Mouse (Mus musculus) CH12.LX (cell line): ENCODE results near the gene Gpsm1. TPM values are rescaled to one million over a fixed set of nuclear protein-coding genes. Genes with fewer than 3 reads are reported as not detected.

ENCODE experiments used
- DNase-seq: peaks from one replicate; pipeline ENCODE4 v3.0.0-alpha.2; 2013; ENCODE audit errors: extremely low read depth
- H3K27ac ChIP-seq: 2 replicates; pipeline ENCODE4 v1.5.1; 2012; ENCODE audit warnings: low read depth, mild to moderate bottlenecking, control low read depth, moderate library complexity; ENCODE audit not compliant: insufficient read depth
- H3K27me3 ChIP-seq: replicated peaks from 2 replicates; pipeline ENCODE3; 2012; ENCODE audit warnings: inconsistent platforms
- H3K36me3 ChIP-seq, 2 experiments: replicated peaks in 1 of 2; 2 replicates each; pipeline versions ENCODE3 to v1.6.1; 2012; ENCODE audit warnings: inconsistent platforms in 1 of 2, low read length in 1 of 2, mild to moderate bottlenecking in 1 of 2, mixed read lengths in 1 of 2, moderate library complexity in 1 of 2; ENCODE audit not compliant: control insufficient read depth in 1 of 2, insufficient read depth in 1 of 2
- H3K4me1 ChIP-seq, 2 experiments: 2 replicates each; pipeline ENCODE4 v1.6.1; 2012; ENCODE audit warnings: inconsistent platforms in 1 of 2, moderate library complexity in 1 of 2; ENCODE audit not compliant: insufficient read depth in 2 of 2, control insufficient read depth in 1 of 2
- H3K4me2 ChIP-seq: 2 replicates; pipeline ENCODE4 v1.6.1; 2012; ENCODE audit warnings: low read depth, mild to moderate bottlenecking, control low read depth; ENCODE audit not compliant: poor library complexity, insufficient read depth, severe bottlenecking
- H3K4me3 ChIP-seq, 3 experiments: fragments of 150-350 bp in 1 of 3; sonication (generic) in 1 of 3; replicated peaks in 1 of 3; 2 replicates each; pipeline versions ENCODE3 to v1.5.1; 2011 to 2012; ENCODE audit warnings: low read depth in 2 of 3, low read length in 2 of 3, mild to moderate bottlenecking in 2 of 3, moderate library complexity in 2 of 3, control low read depth in 1 of 3, improper control_type of control experiment in 1 of 3, inconsistent platforms in 1 of 3, mixed read lengths in 1 of 3; ENCODE audit not compliant: poor library complexity in 1 of 3
- H3K79me2 ChIP-seq: replicated peaks from 2 replicates; pipeline ENCODE4 v1.6.1; 2012; ENCODE audit warnings: mild to moderate bottlenecking, moderate library complexity; ENCODE audit not compliant: control insufficient read depth, poor library complexity, insufficient read depth, severe bottlenecking; ENCODE audit errors: extremely low read depth
- H3K9ac ChIP-seq: 2 replicates; pipeline ENCODE4 v1.6.1; 2012; ENCODE audit warnings: low read depth, mild to moderate bottlenecking, control low read depth, moderate library complexity; ENCODE audit not compliant: insufficient read depth
- H3K9me3 ChIP-seq: replicated peaks from 2 replicates; pipeline ENCODE3; 2012; ENCODE audit warnings: low read length, inconsistent platforms, mixed read lengths
- BHLHE40 ChIP-seq: IDR thresholded peaks from 2 replicates; pipeline ENCODE4 v1.6.1; 2011; ENCODE audit warnings: mild to moderate bottlenecking, low read depth, low read length, improper control_type of control experiment
- HCFC1 ChIP-seq: IDR thresholded peaks from 2 replicates; pipeline ENCODE4 v1.6.1; 2012; ENCODE audit warnings: low read depth, mild to moderate bottlenecking, inconsistent platforms, low read length, improper control_type of control experiment
- IRF4 ChIP-seq: IDR thresholded peaks from 2 replicates; pipeline ENCODE4 v1.6.1; 2014; ENCODE audit warnings: low read depth, mild to moderate bottlenecking, inconsistent platforms, low read length, improper control_type of control experiment
- JUN ChIP-seq: IDR thresholded peaks from 2 replicates; pipeline ENCODE4 v1.6.1; 2011; ENCODE audit warnings: low read depth, mild to moderate bottlenecking, low read length, improper control_type of control experiment, moderate library complexity; ENCODE audit not compliant: insufficient read depth
- JUND ChIP-seq: conservative IDR thresholded peaks from 2 replicates; pipeline ENCODE4 v1.6.1; 2011; ENCODE audit warnings: low read depth, low read length, improper control_type of control experiment
- MAFK ChIP-seq: IDR thresholded peaks from 2 replicates; pipeline ENCODE4 v1.6.1; 2011; ENCODE audit warnings: low read length, improper control_type of control experiment; ENCODE audit not compliant: insufficient replicate concordance
- MAX ChIP-seq: IDR thresholded peaks from 2 replicates; pipeline ENCODE4 v1.6.1; 2011; ENCODE audit warnings: low read length, improper control_type of control experiment
- MAZ ChIP-seq: IDR thresholded peaks from 2 replicates; pipeline ENCODE4 v1.6.1; 2012; ENCODE audit warnings: low read depth, mild to moderate bottlenecking, inconsistent platforms, low read length, improper control_type of control experiment, moderate library complexity
- MXI1 ChIP-seq: IDR thresholded peaks from 2 replicates; pipeline ENCODE4 v1.6.1; 2011; ENCODE audit warnings: mild to moderate bottlenecking, low read depth, low read length, improper control_type of control experiment
- MYC ChIP-seq: IDR thresholded peaks from 2 replicates; pipeline ENCODE4 v1.6.1; 2011; ENCODE audit warnings: low read depth, mild to moderate bottlenecking, improper control_type of control experiment, low read length
- NRF1 ChIP-seq: IDR thresholded peaks from 2 replicates; pipeline ENCODE4 v1.6.1; 2014; ENCODE audit warnings: low read depth, mild to moderate bottlenecking, inconsistent platforms, low read length, improper control_type of control experiment, moderate library complexity
- PAX5 ChIP-seq: IDR thresholded peaks from 2 replicates; pipeline ENCODE4 v1.6.1; 2012; ENCODE audit warnings: low read length, inconsistent platforms, mixed read lengths
- POLR2A ChIP-seq: IDR thresholded peaks from 2 replicates; pipeline ENCODE4 v1.6.1; 2011; ENCODE audit warnings: low read depth, mild to moderate bottlenecking, improper control_type of control experiment, low read length
- RAD21 ChIP-seq: IDR thresholded peaks from 2 replicates; pipeline ENCODE4 v1.6.1; 2011; ENCODE audit warnings: low read depth, mild to moderate bottlenecking, low read length, improper control_type of control experiment, moderate library complexity
- RCOR1 ChIP-seq: conservative IDR thresholded peaks from 2 replicates; pipeline ENCODE4 v1.6.1; 2012; ENCODE audit warnings: low read depth, mild to moderate bottlenecking, inconsistent platforms, low read length, improper control_type of control experiment
- SIN3A ChIP-seq: IDR thresholded peaks from 2 replicates; pipeline ENCODE4 v1.6.1; 2012; ENCODE audit warnings: low read length, improper control_type of control experiment, inconsistent platforms
- SMC3 ChIP-seq: IDR thresholded peaks from 2 replicates; pipeline ENCODE4 v1.6.1; 2011; ENCODE audit warnings: low read depth, low read length, improper control_type of control experiment
- TBP ChIP-seq: conservative IDR thresholded peaks from 2 replicates; pipeline ENCODE4 v1.6.1; 2011; ENCODE audit warnings: low read depth, low read length, improper control_type of control experiment
- TCF12 ChIP-seq: IDR thresholded peaks from 2 replicates; pipeline ENCODE4 v1.6.1; 2014; ENCODE audit warnings: low read depth, mild to moderate bottlenecking, inconsistent platforms, low read length, improper control_type of control experiment
- UBTF ChIP-seq: IDR thresholded peaks from 2 replicates; pipeline ENCODE4 v1.6.1; 2012; ENCODE audit warnings: low read depth, mild to moderate bottlenecking, inconsistent platforms, low read length, improper control_type of control experiment, moderate library complexity
- USF1 ChIP-seq: IDR thresholded peaks from 2 replicates; pipeline ENCODE4 v1.6.1; 2014; ENCODE audit warnings: low read depth, mild to moderate bottlenecking, inconsistent platforms, low read length, improper control_type of control experiment
- USF2 ChIP-seq: conservative IDR thresholded peaks from 2 replicates; pipeline ENCODE4 v1.6.1; 2011; ENCODE audit warnings: low read depth, low read length, improper control_type of control experiment
- ZKSCAN1 ChIP-seq: IDR thresholded peaks from 2 replicates; pipeline ENCODE4 v1.6.1; 2012; ENCODE audit warnings: low read depth, inconsistent platforms, low read length, improper control_type of control experiment, borderline replicate concordance
- dilution Hi-C: fragments of 300-500 bp; cut with MboI; formaldehyde crosslinking; loops from 2 replicates; pipeline ENCODE4 v1.14.3; 2020; ENCODE audit warnings: low sequenced_read_pairs; ENCODE audit not compliant: extremely low pct_unique_long_range_greater_than_20kb, extremely low pct_ligation_motif_present
- in situ Hi-C: fragments of 300-500 bp; cut with MboI; formaldehyde crosslinking; loops from 3 replicates; pipeline ENCODE4 v1.14.3; 2019; ENCODE audit warnings: low sequenced_read_pairs, low pct_ligation_motif_present, low pct_unique_long_range_greater_than_20kb, mixed read lengths
- polyA plus RNA-seq: library from polyadenylated mRNA; unstranded; fragments of >175 nt; gene quantifications from 2 replicates; pipeline ENCODE4 v1.2.1, GENCODE M21; 2012; ENCODE audit warnings: low read depth; ENCODE audit not compliant: insufficient read length
- total RNA-seq, 2 experiments: library from RNA; depleted of rRNA; stranded (reverse); fragments of 300-350 nt in 1 of 2; fragments of >200 nt in 1 of 2; gene quantifications; 2 replicates each; pipeline ENCODE4 v1.2.3; 2012 to 2014

Gene Gpsm1
- total and polyA plus RNA-seq, 3 experiments = 3.2 to 8.1 (median 3.6) TPM

DNA sequence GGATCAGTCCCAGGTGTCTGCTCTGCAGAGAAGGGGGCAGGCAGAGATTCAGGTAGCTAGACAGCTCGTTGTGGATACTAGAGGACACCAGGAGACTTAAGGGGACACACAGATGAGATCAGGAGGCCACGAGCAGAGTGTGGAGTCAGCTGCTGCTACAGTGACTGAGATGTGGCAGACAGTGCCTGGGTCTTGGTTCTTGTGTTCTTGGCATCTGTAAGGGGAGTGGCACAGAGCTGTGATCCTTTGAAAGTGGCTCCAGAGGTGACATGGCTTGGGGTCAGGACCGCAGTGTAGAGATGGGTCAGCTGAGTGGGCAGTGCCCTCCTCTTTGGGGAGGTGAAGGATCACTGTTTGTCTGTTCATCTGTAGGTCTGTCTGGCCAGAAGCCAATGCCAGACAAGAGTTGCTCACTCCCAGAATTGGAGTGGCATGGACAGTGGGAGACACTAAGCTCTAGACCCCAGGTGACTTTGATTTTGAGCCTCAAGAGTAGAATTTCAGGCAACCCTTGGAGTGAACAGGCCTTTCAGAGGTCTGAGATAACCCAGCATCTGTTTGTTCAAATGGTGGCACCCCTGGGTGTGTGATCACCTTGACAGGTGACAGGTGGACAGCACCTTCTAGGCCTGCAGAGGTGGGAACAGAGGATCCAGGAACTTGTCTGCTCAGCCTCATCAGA lies 2.8 kb downstream of the Gpsm1 start:
- H3K4me1 ChIP-seq = peaks cover 11 to 15% of the 10 kb centered on the region in 2 experiments
- no peak overlapping the region for H3K4me3 ChIP-seq
- no peaks in the 10 kb centered on the region for H3K79me2 ChIP-seq
- dilution Hi-C loops = no loop called here
- H3K4me2 ChIP-seq = no peak overlapping the region
- no peak overlapping the region for H3K27ac ChIP-seq
- H3K9me3 ChIP-seq = no peaks in the 10 kb centered on the region
- no peak for TF ChIP-seq USF2
- TF ChIP-seq MXI1 = no peak
- TF ChIP-seq USF1 = no peak
- TF ChIP-seq SIN3A = no peak
- TF ChIP-seq MAX = no peak
- no peak for TF ChIP-seq IRF4
- no peak for TF ChIP-seq POLR2A
- no peak for TF ChIP-seq TBP
- TF ChIP-seq SMC3 = no peak
- TF ChIP-seq PAX5 = no peak
- TF ChIP-seq BHLHE40 = no peak
- no peak for TF ChIP-seq JUN
- no peaks in the 10 kb centered on the region for H3K36me3 ChIP-seq
- H3K27me3 ChIP-seq = peaks cover 74% of the 10 kb centered on the region
- no peak for DNase-seq
- no peak overlapping the region for H3K9ac ChIP-seq
- in situ Hi-C loops = no loop called here

DNA sequence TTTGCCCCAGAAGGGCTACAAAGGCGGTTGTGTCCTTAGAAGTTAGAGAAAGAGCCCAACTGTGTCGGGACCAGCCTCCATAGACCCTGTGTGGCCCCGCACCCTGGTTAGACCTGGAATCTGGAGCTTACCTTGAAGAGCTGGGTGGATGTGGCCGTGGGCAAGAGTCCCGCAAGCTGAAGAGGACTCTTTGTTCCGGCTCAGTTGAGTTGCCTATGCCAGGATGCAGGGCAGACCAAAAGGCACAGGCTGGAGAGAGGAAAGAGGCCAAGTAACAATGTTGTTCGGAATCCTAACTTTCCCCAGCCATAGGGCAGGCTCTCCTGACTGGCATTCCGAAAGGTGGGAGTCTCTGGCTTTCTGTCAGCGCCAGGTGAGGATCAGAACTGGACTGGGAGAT lies 3.8 kb downstream of the Gpsm1 start:
- Histone ChIP-seq H3K27ac (no peak overlapping the region), H3K9ac (no peak overlapping the region), H3K4me3 (no peak overlapping the region), H3K4me1 (peaks cover 11 to 15% of the 10 kb centered on the region in 2 experiments), H3K27me3 (peaks cover 73% of the 10 kb centered on the region), H3K4me2 (no peak overlapping the region), H3K36me3 (peaks cover 0 to 2% of the 10 kb centered on the region in 2 experiments), H3K9me3 (no peaks in the 10 kb centered on the region), H3K79me2 (no peaks in the 10 kb centered on the region)
- dilution Hi-C loops = no loop called here
- no peak for DNase-seq
- in situ Hi-C loops = no loop called here
- no peak for TF ChIP-seq TCF12
- TF ChIP-seq PAX5 = no peak
- no peak for TF ChIP-seq USF2
- no peak for TF ChIP-seq ZKSCAN1
- TF ChIP-seq MAZ = no peak
- no peak for TF ChIP-seq RAD21
- no peak for TF ChIP-seq MYC
- TF ChIP-seq MAFK = no peak
- TF ChIP-seq JUND = no peak
- TF ChIP-seq HCFC1 = no peak
- no peak for TF ChIP-seq RCOR1
- no peak for TF ChIP-seq NRF1
- no peak for TF ChIP-seq UBTF
- TF ChIP-seq IRF4 = no peak
